Mouse (Mus musculus): ENCODE measurements at regions not wholly inside any gene's neighbourhood (a gene's known extent, or its start where the extent isn't known, plus 50 kb on each side); places are given as distances from the start of the nearest gene placed in this dataset.

- TF ChIP-seq GATA1 (IDR thresholded peaks at IDR 0.05; ENCODE audit: borderline replicate concordance, low read length) (no peak), CTCF (IDR thresholded peaks at IDR 0.05; ENCODE audit: low read depth, low read length) (no peak)
These were observed 346.2 kb upstream of the Cdh4 start for GRCm38 (mm10) chr2:179095981-179096380.
